Mouse (Mus musculus): Measurements from ENCODE around the gene Zfp275. TPM values are rescaled to one million over a fixed set of nuclear protein-coding genes. Genes with fewer than 3 reads are reported as not detected.
"Not testable (repeated sequence)": the region's sequence is repeated elsewhere in the genome, so short reads cannot be mapped to it uniquely, and the experiment has no call there.

Gene Zfp275
- total RNA-seq (2014; fragmentation: Nextera tagmentation) (13.0 and 21.1 TPM in 2 replicates), total RNA-seq (2017) (9.4 and 9.9 TPM in 2 replicates), polyA plus RNA-seq (2012) (2.0 TPM in 2 replicates)

DNA sequence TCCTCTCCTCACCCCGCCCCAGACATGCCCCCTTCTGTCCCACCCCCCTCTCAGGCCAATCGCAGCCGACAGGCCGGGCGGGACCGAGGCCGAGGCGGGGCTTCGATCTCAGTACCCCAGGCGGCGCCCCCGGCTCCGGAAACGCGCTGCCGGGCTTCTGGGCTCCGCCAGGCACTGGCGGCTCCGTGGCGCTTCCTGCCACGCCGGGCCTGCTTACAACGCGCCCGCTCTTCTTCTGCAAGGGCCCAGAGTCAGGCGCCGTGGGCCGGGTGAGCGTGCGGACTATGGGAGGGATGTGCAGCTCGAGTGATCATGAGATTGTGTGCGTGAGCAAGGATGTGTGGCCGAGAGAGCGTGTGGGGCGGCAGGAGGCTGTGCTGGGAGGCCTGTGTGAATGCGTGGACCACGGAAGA, at the start of gene Zfp275:
Zfp275 (plus strand) TSS at position 139 of the 413 bp plus-strand sequence.
- ATAC-seq (ENCODE audit: extremely low read depth, insufficient number of reproducible peaks, low FRiP score, poor library complexity, severe bottlenecking) (peak; percentile 73), DNase-seq (ENCODE audit: low spot score) (peak; percentile 62)
- TF ChIP-seq TAL1 (conservative IDR thresholded peaks at IDR 0.05; ENCODE audit: low read depth, low read length), result no peak
- no peak for TF ChIP-seq POLR2AphosphoS5 (IDR thresholded peaks at IDR 0.05; ENCODE audit: insufficient replicate concordance, low read depth, low read length)
- no peak for TF ChIP-seq GATA1 (IDR thresholded peaks at IDR 0.05; ENCODE audit: borderline replicate concordance, low read length)
- TF ChIP-seq CTCF (IDR thresholded peaks at IDR 0.05; ENCODE audit: low read depth, low read length), result no peak
- TF ChIP-seq GATA2 (IDR thresholded peaks at IDR 0.05; ENCODE audit: borderline replicate concordance, low read depth, low read length), result no peak
- peak within 1 kb of the TSS; percentile 80 for H3K4me3 ChIP-seq (ENCODE audit: low read depth, low read length)
- H3K27me3 ChIP-seq (ENCODE audit: insufficient read depth, low read length), result no peaks in the 10 kb centered on the region
- H3K4me1 ChIP-seq (ENCODE audit: insufficient read depth, low read depth, low read length), result peaks cover 25% of the 10 kb centered on the region
- no peaks in the 10 kb centered on the region for H3K9me3 ChIP-seq (replicated peaks)
- H3K36me3 ChIP-seq (replicated peaks), result peaks cover 17% of the 10 kb centered on the region

DNA sequence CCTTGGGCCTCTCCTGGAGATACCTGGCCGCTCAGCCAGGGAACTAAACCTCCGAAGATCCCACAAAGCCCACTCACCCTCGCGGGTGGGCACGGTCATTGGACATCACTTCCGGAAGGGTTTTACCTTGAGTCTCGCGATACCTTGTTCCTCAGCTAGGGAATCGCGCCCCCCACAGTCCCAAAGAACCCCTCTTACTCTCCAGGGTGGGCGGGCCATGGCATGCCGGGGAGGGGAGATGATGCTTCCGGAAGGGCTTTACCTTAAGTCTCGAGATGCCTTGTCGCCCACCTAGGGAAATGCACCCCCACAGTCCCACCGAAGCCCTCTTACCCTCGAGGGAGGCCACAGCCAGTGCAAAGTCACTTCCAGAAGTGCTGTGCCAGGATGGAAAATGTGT, 49.5 kb upstream of the Zfp275 start, which contains the start of the genes Xlr5a and Xlr5c:
Xlr5a (minus strand) TSS at position 101 of the 400 bp plus-strand sequence.
Xlr5c (minus strand) TSS at position 101 of the 400 bp plus-strand sequence.
- DNase-seq (ENCODE audit: low spot score); H3K27me3 ChIP-seq (ENCODE audit: insufficient read depth, low read length); H3K9me3 ChIP-seq (replicated peaks); H3K36me3 ChIP-seq (replicated peaks); H3K4me3 ChIP-seq (ENCODE audit: low read depth, low read length); ATAC-seq (ENCODE audit: extremely low read depth, insufficient number of reproducible peaks, low FRiP score, poor library complexity, severe bottlenecking); H3K4me1 ChIP-seq (ENCODE audit: insufficient read depth, low read depth, low read length): not testable (repeated sequence)

DNA sequence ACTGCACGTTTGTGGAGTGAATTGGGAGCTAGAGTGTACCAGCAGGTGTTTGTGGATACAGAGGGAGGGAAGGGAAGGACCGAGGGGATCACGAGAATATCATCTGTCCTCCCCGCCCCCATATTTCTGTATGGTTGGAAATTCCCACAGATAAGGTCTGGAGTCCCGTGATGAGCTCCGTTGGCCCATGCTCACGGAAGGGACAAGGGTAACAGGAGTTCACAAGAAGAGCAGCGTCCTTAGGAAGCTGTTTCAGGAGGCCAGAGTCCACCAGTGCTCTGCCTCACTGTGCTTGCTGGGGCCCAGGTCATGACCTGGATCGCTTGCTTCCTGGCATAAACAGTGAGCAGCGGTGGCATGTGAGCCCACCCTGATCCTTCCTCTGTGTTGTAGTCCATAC, 46.7 kb upstream of the Zfp275 start:
- ATAC-seq (ENCODE audit: extremely low read depth, insufficient number of reproducible peaks, low FRiP score, poor library complexity, severe bottlenecking); H3K9me3 ChIP-seq (replicated peaks); DNase-seq (ENCODE audit: low spot score); H3K4me1 ChIP-seq (ENCODE audit: insufficient read depth, low read depth, low read length); H3K4me3 ChIP-seq (ENCODE audit: low read depth, low read length); H3K36me3 ChIP-seq (replicated peaks); H3K27me3 ChIP-seq (ENCODE audit: insufficient read depth, low read length): not testable (repeated sequence)

DNA sequence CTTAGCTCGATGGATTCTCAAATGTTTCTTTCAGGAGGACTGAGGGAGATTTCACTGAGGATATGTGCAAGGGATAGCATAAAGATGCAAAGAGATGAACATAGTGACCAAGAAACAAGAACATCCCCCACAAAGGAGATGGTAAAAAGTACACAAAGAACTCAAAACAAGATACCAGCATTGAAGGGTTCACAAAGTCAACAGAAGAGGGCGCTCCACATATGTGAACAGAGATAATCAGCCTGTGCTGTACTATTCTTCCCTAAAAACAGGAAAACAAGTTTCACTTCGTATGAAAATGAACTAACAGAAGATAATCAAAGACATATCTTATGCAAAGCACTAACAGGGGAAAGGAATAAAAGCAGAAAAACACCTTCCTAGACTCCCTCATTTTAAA, 29.9 kb upstream of the Zfp275 start:
- Histone ChIP-seq H3K4me1 (ENCODE audit: insufficient read depth, low read depth, low read length) (no peaks in the 10 kb centered on the region), H3K36me3 (replicated peaks) (no peaks in the 10 kb centered on the region), H3K9me3 (replicated peaks) (no peaks in the 10 kb centered on the region), H3K4me3 (ENCODE audit: low read depth, low read length) (no peak overlapping the region), H3K27me3 (ENCODE audit: insufficient read depth, low read length) (no peaks in the 10 kb centered on the region)
- DNase-seq (ENCODE audit: low spot score), result no peak
- no peak for TF ChIP-seq POLR2AphosphoS5 (IDR thresholded peaks at IDR 0.05; ENCODE audit: insufficient replicate concordance, low read depth, low read length)
- TF ChIP-seq GATA2 (IDR thresholded peaks at IDR 0.05; ENCODE audit: borderline replicate concordance, low read depth, low read length), result no peak
- no peak for TF ChIP-seq GATA1 (IDR thresholded peaks at IDR 0.05; ENCODE audit: borderline replicate concordance, low read length)
- no peak for TF ChIP-seq CTCF (IDR thresholded peaks at IDR 0.05; ENCODE audit: low read depth, low read length)
- no peak for TF ChIP-seq TAL1 (conservative IDR thresholded peaks at IDR 0.05; ENCODE audit: low read depth, low read length)
- no peak for ATAC-seq (ENCODE audit: extremely low read depth, insufficient number of reproducible peaks, low FRiP score, poor library complexity, severe bottlenecking)

DNA sequence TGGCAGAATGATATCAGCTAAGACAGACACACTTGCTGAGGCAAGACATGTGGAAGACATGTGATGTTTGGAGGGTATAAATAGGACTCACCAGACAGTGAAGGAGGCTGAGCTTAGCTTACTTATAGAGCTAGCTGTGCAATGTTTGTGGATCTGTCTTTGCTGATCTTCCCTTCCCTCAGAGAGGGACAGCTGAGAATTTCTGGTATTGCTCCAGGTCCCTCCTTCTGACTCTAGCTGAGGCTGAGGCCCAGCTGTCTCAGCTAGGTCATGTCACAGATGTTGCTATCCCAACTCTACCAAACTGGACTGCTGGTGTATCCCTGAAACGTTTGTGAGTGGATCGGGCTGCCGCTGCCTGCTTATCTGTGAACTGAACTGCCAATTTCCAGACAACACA, 21.4 kb upstream of the Zfp275 start:
- DNase-seq (ENCODE audit: low spot score) (no peak), ATAC-seq (ENCODE audit: extremely low read depth, insufficient number of reproducible peaks, low FRiP score, poor library complexity, severe bottlenecking) (no peak)
- Histone ChIP-seq H3K4me1 (ENCODE audit: insufficient read depth, low read depth, low read length) (no peaks in the 10 kb centered on the region), H3K36me3 (replicated peaks) (no peaks in the 10 kb centered on the region), H3K4me3 (ENCODE audit: low read depth, low read length) (no peak overlapping the region), H3K9me3 (replicated peaks) (no peaks in the 10 kb centered on the region), H3K27me3 (ENCODE audit: insufficient read depth, low read length) (no peaks in the 10 kb centered on the region)
- no peak for TF ChIP-seq CTCF (IDR thresholded peaks at IDR 0.05; ENCODE audit: low read depth, low read length)
- TF ChIP-seq GATA1 (IDR thresholded peaks at IDR 0.05; ENCODE audit: borderline replicate concordance, low read length), result no peak
- TF ChIP-seq TAL1 (conservative IDR thresholded peaks at IDR 0.05; ENCODE audit: low read depth, low read length), result no peak
- no peak for TF ChIP-seq GATA2 (IDR thresholded peaks at IDR 0.05; ENCODE audit: borderline replicate concordance, low read depth, low read length)
- no peak for TF ChIP-seq POLR2AphosphoS5 (IDR thresholded peaks at IDR 0.05; ENCODE audit: insufficient replicate concordance, low read depth, low read length)

DNA sequence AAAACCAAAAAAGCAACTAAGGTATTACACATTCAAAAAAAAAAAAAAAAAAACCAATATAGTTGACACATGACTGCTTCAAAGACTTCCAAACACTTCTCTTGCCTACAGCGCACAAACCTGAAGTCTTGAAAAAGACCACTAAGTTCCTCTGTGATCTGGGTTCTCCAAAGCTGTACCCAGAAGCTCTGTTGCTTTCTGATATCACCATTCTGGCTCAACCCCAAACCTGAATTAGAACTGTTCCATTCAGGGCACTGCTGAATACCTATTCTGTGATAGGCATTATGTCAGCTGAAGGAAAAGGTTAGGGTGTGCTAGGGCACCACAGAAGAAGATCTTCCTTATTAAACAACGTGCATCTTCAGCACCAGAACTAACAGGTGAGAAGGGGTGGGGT, 15.2 kb upstream of the Zfp275 start:
- Histone ChIP-seq H3K4me3 (ENCODE audit: low read depth, low read length) (no peak overlapping the region), H3K36me3 (replicated peaks) (no peaks in the 10 kb centered on the region), H3K4me1 (ENCODE audit: insufficient read depth, low read depth, low read length) (no peaks in the 10 kb centered on the region), H3K27me3 (ENCODE audit: insufficient read depth, low read length) (peaks cover 5% of the 10 kb centered on the region; the same call in 1 of the 2 replicates), H3K9me3 (replicated peaks) (no peaks in the 10 kb centered on the region)
- ATAC-seq (ENCODE audit: extremely low read depth, insufficient number of reproducible peaks, low FRiP score, poor library complexity, severe bottlenecking) (no peak), DNase-seq (ENCODE audit: low spot score) (no peak)
- TF ChIP-seq GATA2 (IDR thresholded peaks at IDR 0.05; ENCODE audit: borderline replicate concordance, low read depth, low read length), result no peak
- TF ChIP-seq POLR2AphosphoS5 (IDR thresholded peaks at IDR 0.05; ENCODE audit: insufficient replicate concordance, low read depth, low read length), result no peak
- TF ChIP-seq TAL1 (conservative IDR thresholded peaks at IDR 0.05; ENCODE audit: low read depth, low read length), result no peak
- no peak for TF ChIP-seq CTCF (IDR thresholded peaks at IDR 0.05; ENCODE audit: low read depth, low read length)
- no peak for TF ChIP-seq GATA1 (IDR thresholded peaks at IDR 0.05; ENCODE audit: borderline replicate concordance, low read length)

DNA sequence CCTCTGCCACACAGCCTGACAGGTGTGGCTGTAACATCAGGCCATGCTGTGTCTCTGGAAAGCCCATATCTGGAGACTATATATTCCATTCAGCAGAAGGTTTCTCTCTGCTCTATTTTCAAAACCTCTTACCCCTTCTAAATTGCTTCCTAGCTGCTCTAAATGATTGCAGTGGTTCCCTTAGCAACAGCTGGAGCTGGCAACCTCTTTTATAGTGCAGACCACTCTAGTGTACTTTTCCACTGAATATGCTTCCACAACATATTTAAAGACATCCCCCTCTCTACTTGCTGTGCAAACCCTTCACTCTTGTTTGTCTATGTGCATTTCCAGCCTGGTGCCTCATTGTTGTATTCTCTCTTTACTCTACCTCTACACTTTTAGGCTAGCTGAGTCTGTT, 8.9 kb upstream of the Zfp275 start:
- H3K4me3 ChIP-seq (ENCODE audit: low read depth, low read length), result no peak overlapping the region
- H3K27me3 ChIP-seq (ENCODE audit: insufficient read depth, low read length), result peaks cover 9% of the 10 kb centered on the region; the same call in 1 of the 2 replicates
- no peaks in the 10 kb centered on the region for H3K4me1 ChIP-seq (ENCODE audit: insufficient read depth, low read depth, low read length)
- H3K9me3 ChIP-seq (replicated peaks), result no peaks in the 10 kb centered on the region
- H3K36me3 ChIP-seq (replicated peaks), result no peaks in the 10 kb centered on the region
- DNase-seq (ENCODE audit: low spot score) (no peak), ATAC-seq (ENCODE audit: extremely low read depth, insufficient number of reproducible peaks, low FRiP score, poor library complexity, severe bottlenecking) (no peak)
- no peak for TF ChIP-seq TAL1 (conservative IDR thresholded peaks at IDR 0.05; ENCODE audit: low read depth, low read length)
- no peak for TF ChIP-seq GATA2 (IDR thresholded peaks at IDR 0.05; ENCODE audit: borderline replicate concordance, low read depth, low read length)
- TF ChIP-seq CTCF (IDR thresholded peaks at IDR 0.05; ENCODE audit: low read depth, low read length), result no peak
- TF ChIP-seq POLR2AphosphoS5 (IDR thresholded peaks at IDR 0.05; ENCODE audit: insufficient replicate concordance, low read depth, low read length), result no peak

Data from G1E (cell line).